Mouse (Mus musculus) forebrain, embryonic 13.5 days (tissue): Measurements from ENCODE around the gene Aars. TPM values are rescaled to one million over a fixed set of nuclear protein-coding genes. Genes with fewer than 3 reads are reported as not detected.

Experiments used
- ATAC-seq: fragments of 200-750 bp; cut with Nextera tagmentation; 2 replicates; pipeline ENCODE4 v1.8.0; 2017
- H3K27ac ChIP-seq: fragments of 300-500 bp; sonication (generic); 2 replicates; pipeline ENCODE4 v1.5.1; 2015; ENCODE audit warnings: inconsistent platforms, mild to moderate bottlenecking, moderate library complexity
- H3K27me3 ChIP-seq: fragments of 300-500 bp; sonication (generic); 2 replicates; pipeline ENCODE4 v1.6.1; 2015; ENCODE audit warnings: mild to moderate bottlenecking, inconsistent platforms
- H3K36me3 ChIP-seq: fragments of 300-500 bp; sonication (generic); 2 replicates; pipeline ENCODE4 v1.6.1; 2015; ENCODE audit warnings: mild to moderate bottlenecking, inconsistent platforms; ENCODE audit not compliant: poor library complexity, severe bottlenecking
- H3K4me1 ChIP-seq: fragments of 300-500 bp; sonication (generic); 2 replicates; pipeline ENCODE4 v1.6.1; 2015; ENCODE audit warnings: inconsistent platforms
- H3K4me2 ChIP-seq: fragments of 300-500 bp; sonication (generic); 2 replicates; pipeline ENCODE4 v1.6.1; 2015; ENCODE audit warnings: inconsistent platforms, mild to moderate bottlenecking, moderate library complexity
- H3K4me3 ChIP-seq: fragments of 300-500 bp; sonication (generic); 2 replicates; pipeline ENCODE4 v1.5.1; 2015; ENCODE audit warnings: mild to moderate bottlenecking, inconsistent platforms
- H3K9ac ChIP-seq: fragments of 300-500 bp; sonication (generic); 2 replicates; pipeline ENCODE4 v1.6.1; 2015; ENCODE audit warnings: mild to moderate bottlenecking, inconsistent platforms
- H3K9me3 ChIP-seq: fragments of 300-500 bp; sonication (generic); replicated peaks from 2 replicates; pipeline ENCODE4 v1.6.1; 2016; ENCODE audit warnings: inconsistent platforms
- WGBS: fragments of 180-500 bp; shearing (Covaris S2); methylation state at CpG from one replicate; pipeline ENCODE4 v1.1.7; 2015; 5-methylcytosine and 5-hydroxymethylcytosine counted together
- polyA plus RNA-seq: library from polyadenylated mRNA; unstranded; fragments of >200 nt; fragmentation: Nextera tagmentation; extraction: Ambion mirVana; gene quantifications from 2 replicates; pipeline ENCODE4 v1.2.1, GENCODE M21; 2015

The Aars gene
- polyA plus RNA-seq, 1 experiment from 2014 or later, result 62.6 TPM

GRCm38 (mm10) chr8:111031572-111031971 is 1.4 kb upstream of the Aars start, which contains the start of gene Ddx19b:
TSS of gene Ddx19b (minus strand) at chr8:111031751.
- ATAC-seq, result no peak
- whole genome bisulfite sequencing, result 95% methylated on average over 19 of the region's 19 CpGs
- H3K36me3 ChIP-seq, result peaks cover 3% of the 10 kb centered on the region

GRCm38 (mm10) chr8:111033482-111034215 is 705 bp downstream of the Aars start:
- peaks cover 18% of the 10 kb centered on the region for H3K4me1 ChIP-seq
- H3K27ac ChIP-seq, result peak overlapping the region; percentile 64
- peak; percentile 100 for ATAC-seq
- peak overlapping the region; percentile 65 for H3K4me2 ChIP-seq
- peak overlapping the region; percentile 76 for H3K4me3 ChIP-seq
- 5% methylated on average over 37 of the region's 37 CpGs for WGBS
- peak overlapping the region; percentile 83 for H3K9ac ChIP-seq
- H3K9me3 ChIP-seq, result no peaks in the 10 kb centered on the region
- peaks cover 21% of the 10 kb centered on the region for H3K36me3 ChIP-seq
- peaks cover 22% of the 10 kb centered on the region for H3K27me3 ChIP-seq

More at GRCm38 (mm10) chr8:111031572-111031971, 1.4 kb upstream of the Aars start, which contains the start of gene Ddx19b:
- Histone ChIP-seq H3K27ac (no peak within 1 kb of the TSS), H3K27me3 (peaks cover 22% of the 10 kb centered on the region), H3K4me1 (peaks cover 28% of the 10 kb centered on the region), H3K9ac (no peak within 1 kb of the TSS), H3K4me2 (no peak within 1 kb of the TSS), H3K4me3 (no peak within 1 kb of the TSS), H3K9me3 (no peaks in the 10 kb centered on the region)

GRCm38 (mm10) chr8:111034276-111034675 is 1.3 kb downstream of the Aars start:
- Histone ChIP-seq H3K9me3 (no peaks in the 10 kb centered on the region), H3K4me1 (peaks cover 18% of the 10 kb centered on the region), H3K4me2 (peak overlapping the region; percentile 65), H3K4me3 (peak overlapping the region; percentile 76), H3K27ac (peak overlapping the region; percentile 64), H3K36me3 (peaks cover 27% of the 10 kb centered on the region), H3K9ac (peak overlapping the region; percentile 83), H3K27me3 (peaks cover 22% of the 10 kb centered on the region)
- ATAC-seq, result no peak; the same call in 1 of the 2 replicates
- 19% methylated on average over 12 of the region's 12 CpGs for WGBS

GRCm38 (mm10) chr8:111036591-111036990 is 3.6 kb downstream of the Aars start:
- H3K36me3 ChIP-seq, result peaks cover 49% of the 10 kb centered on the region
- no peak overlapping the region for H3K27ac ChIP-seq
- no peak overlapping the region for H3K9ac ChIP-seq
- H3K4me2 ChIP-seq, result no peak overlapping the region
- H3K9me3 ChIP-seq, result no peaks in the 10 kb centered on the region
- ATAC-seq, result no peak
- H3K4me1 ChIP-seq, result peaks cover 18% of the 10 kb centered on the region
- H3K4me3 ChIP-seq, result no peak overlapping the region
- peaks cover 3% of the 10 kb centered on the region for H3K27me3 ChIP-seq
- 94% methylated on average over 15 of the region's 15 CpGs for WGBS

GRCm38 (mm10) chr8:111042546-111042945 is 9.6 kb downstream of the Aars start:
- Histone ChIP-seq H3K4me1 (no peaks in the 10 kb centered on the region), H3K27me3 (no peaks in the 10 kb centered on the region), H3K27ac (no peak overlapping the region), H3K9me3 (no peaks in the 10 kb centered on the region), H3K4me3 (no peak overlapping the region), H3K4me2 (no peak overlapping the region), H3K36me3 (peaks cover 98% of the 10 kb centered on the region), H3K9ac (no peak overlapping the region)
- ATAC-seq, result no peak
- WGBS, result 96% methylated on average over 19 of the region's 19 CpGs

- Histone ChIP-seq H3K36me3 (peaks cover 99% of the 10 kb centered on the region), H3K27ac (no peak overlapping the region), H3K4me3 (no peak overlapping the region), H3K4me2 (no peak overlapping the region), H3K27me3 (no peaks in the 10 kb centered on the region), H3K4me1 (no peaks in the 10 kb centered on the region), H3K9ac (no peak overlapping the region), H3K9me3 (no peaks in the 10 kb centered on the region)
- ATAC-seq, result no peak
- 48% methylated on average over 2 of the region's 2 CpGs for WGBS
Observed at GRCm38 (mm10) chr8:111044003-111044734, 11.2 kb downstream of the Aars start.

- no peak for ATAC-seq
Observed at GRCm38 (mm10) chr8:111048694-111049093, 15.8 kb downstream of the Aars start.

GRCm38 (mm10) chr8:111049106-111049505 is 16.2 kb downstream of the Aars start:
- Histone ChIP-seq H3K4me1 (no peaks in the 10 kb centered on the region), H3K9ac (no peak overlapping the region), H3K36me3 (peaks cover 100% of the 10 kb centered on the region), H3K27ac (no peak overlapping the region), H3K4me2 (no peak overlapping the region), H3K4me3 (no peak overlapping the region), H3K27me3 (no peaks in the 10 kb centered on the region), H3K9me3 (no peaks in the 10 kb centered on the region)
- WGBS, result 97% methylated on average over 7 of the region's 7 CpGs
- no peak for ATAC-seq

More at GRCm38 (mm10) chr8:111048694-111049093, 15.8 kb downstream of the Aars start:
- no peak overlapping the region for H3K9ac ChIP-seq
- no peak overlapping the region for H3K27ac ChIP-seq
- no peaks in the 10 kb centered on the region for H3K27me3 ChIP-seq
- no peaks in the 10 kb centered on the region for H3K4me1 ChIP-seq
- no peak overlapping the region for H3K4me2 ChIP-seq
- WGBS, result 90% methylated on average over 2 of the region's 2 CpGs
- H3K9me3 ChIP-seq, result no peaks in the 10 kb centered on the region
- H3K36me3 ChIP-seq, result peaks cover 100% of the 10 kb centered on the region
- no peak overlapping the region for H3K4me3 ChIP-seq

- Histone ChIP-seq H3K27me3 (no peaks in the 10 kb centered on the region), H3K4me2 (no peak overlapping the region), H3K27ac (no peak overlapping the region), H3K9me3 (no peaks in the 10 kb centered on the region), H3K9ac (no peak overlapping the region), H3K4me3 (no peak overlapping the region), H3K36me3 (peaks cover 82% of the 10 kb centered on the region), H3K4me1 (peaks cover 15% of the 10 kb centered on the region)
- 93% methylated on average over 12 of the region's 12 CpGs for WGBS
- no peak for ATAC-seq
Observed at GRCm38 (mm10) chr8:111053827-111054518, 21.0 kb downstream of the Aars start.

- no peak for ATAC-seq
- Histone ChIP-seq H3K27me3 (no peaks in the 10 kb centered on the region), H3K4me3 (no peak overlapping the region), H3K36me3 (peaks cover 70% of the 10 kb centered on the region), H3K4me1 (peaks cover 15% of the 10 kb centered on the region), H3K4me2 (no peak overlapping the region), H3K9ac (no peak overlapping the region), H3K27ac (no peak overlapping the region), H3K9me3 (no peaks in the 10 kb centered on the region)
- WGBS, result 90% methylated on average over 17 of the region's 17 CpGs
Observed at GRCm38 (mm10) chr8:111055031-111055634, 22.2 kb downstream of the Aars start.

GRCm38 (mm10) chr8:111055661-111056060 is 22.7 kb downstream of the Aars start:
- no peak; the same call in 1 of the 2 replicates for ATAC-seq
- WGBS, result 65% methylated on average over 2 of the region's 2 CpGs
- peaks cover 65% of the 10 kb centered on the region for H3K36me3 ChIP-seq
- H3K27ac ChIP-seq, result no peak overlapping the region
- H3K9ac ChIP-seq, result no peak overlapping the region
- no peaks in the 10 kb centered on the region for H3K9me3 ChIP-seq
- H3K4me3 ChIP-seq, result peak overlapping the region; percentile 98; the same call in 1 of the 2 replicates
- peaks cover 15% of the 10 kb centered on the region for H3K4me1 ChIP-seq
- no peaks in the 10 kb centered on the region for H3K27me3 ChIP-seq
- no peak overlapping the region for H3K4me2 ChIP-seq
